In genomic region chr3:68787385-68788175, GRCm38 (mm10) we compare ENCODE assay signal across 16 mouse cellular contexts.
A peak's percentile ranks its signal among the peaks of the same experiment; 100 is the strongest.
DNase-seq lines count a peak whose midpoint lies in the region; ATAC-seq lines count a peak whose summit lies in the region.
"Had no signal": no experiment of that assay in that cellular context is flagged by ENCODE, and none has a peak within 500 bp of the region (broad histone marks: within the 10 kb centered on the region; RNA-seq: fewer than 3 reads in every experiment).

No protein-coding gene starts in this region.

- H3K4me2 ChIP-seq in midbrain, embryonic 14.5 days (ENCODE audit: low read length): no peak overlapping the region
- H3K4me2 ChIP-seq in midbrain, embryonic 11.5 days: no peak overlapping the region
- H3K4me2 ChIP-seq: embryonic facial prominence, embryonic 15.5 days; heart, embryonic 15.5 days; lung, embryonic 14.5 days; neural tube, embryonic 15.5 days had no signal

- no peak overlapping the region for H3K9ac ChIP-seq in midbrain, embryonic 14.5 days (replicated peaks; ENCODE audit: low read length)
- no peak overlapping the region for H3K9ac ChIP-seq in midbrain, embryonic 11.5 days (ENCODE audit: low read length)
- H3K9ac ChIP-seq: embryonic facial prominence, embryonic 15.5 days; heart, embryonic 15.5 days; lung, embryonic 14.5 days; neural tube, embryonic 15.5 days had no signal

- H3K9me3 ChIP-seq in midbrain, embryonic 14.5 days (ENCODE audit: control insufficient read depth, low read length): no peaks in the 10 kb centered on the region
- no peaks in the 10 kb centered on the region for H3K9me3 ChIP-seq in midbrain, embryonic 11.5 days (ENCODE audit: control insufficient read depth, low read length)
- H3K9me3 ChIP-seq in limb, embryonic 10.5 days (replicated peaks): no peaks in the 10 kb centered on the region
- H3K9me3 ChIP-seq: embryonic facial prominence, embryonic 15.5 days; heart, embryonic 15.5 days; neural tube, embryonic 15.5 days had no signal

- no peaks in the 10 kb centered on the region for H3K4me1 ChIP-seq in midbrain, embryonic 14.5 days (ENCODE audit: control insufficient read depth, insufficient read depth, low read length)
- peaks cover 2% of the 10 kb centered on the region; the same call in 1 of the 2 replicates for H3K4me1 ChIP-seq in midbrain, embryonic 11.5 days (ENCODE audit: control insufficient read depth, insufficient read depth, low read length)
- H3K4me1 ChIP-seq in limb, embryonic 10.5 days: peaks cover 27% of the 10 kb centered on the region
- H3K4me1 ChIP-seq: neural tube, embryonic 15.5 days had no signal

- peak; percentile 30 for DNase-seq in midbrain, embryonic 14.5 days
- no peak for DNase-seq in midbrain, embryonic 11.5 days (ENCODE audit: low spot score, missing footprints)
- DNase-seq in ZHBTc4 (ENCODE audit: low read depth, low spot score): peak; percentile 7
- DNase-seq in limb, embryonic 10.5 days (ENCODE audit: low spot score): no peak
- peak; percentile 44 to 53 for DNase-seq in thymus, postnatal 36 days
- DNase-seq in gastrocnemius, postnatal 25 days: no peak
- no peak for DNase-seq in cerebellum, postnatal 25 days
- DNase-seq: adrenal gland, postnatal 25 days; cerebellum, adult 9-10 months; gastrocnemius, postnatal 36 days; lung, embryonic 14.5 days; right cerebral cortex, postnatal 4 days had no signal

- 46% methylated on average over 10 of the region's 10 CpGs for WGBS in midbrain, embryonic 14.5 days
- 48% methylated on average over 10 of the region's 10 CpGs for WGBS in midbrain, embryonic 11.5 days
- WGBS in limb, embryonic 10.5 days: 26% methylated on average over 10 of the region's 10 CpGs

- H3K27ac ChIP-seq in midbrain, embryonic 14.5 days (replicated peaks; ENCODE audit: low read depth, low read length): no peak overlapping the region
- no peak overlapping the region for H3K27ac ChIP-seq in midbrain, embryonic 11.5 days (ENCODE audit: low read depth, low read length)
- 0 out of 2 replicates have a peak overlapping the region, but pooled peaks have one; percentile 28 for H3K27ac ChIP-seq in limb, embryonic 10.5 days
- H3K27ac ChIP-seq: embryonic facial prominence, embryonic 15.5 days; forebrain, embryonic 10.5 days; heart, embryonic 15.5 days; neural tube, embryonic 15.5 days had no signal

- no peak overlapping the region for H3K4me3 ChIP-seq in midbrain, embryonic 14.5 days (replicated peaks; ENCODE audit: low read depth, low read length)
- no peak overlapping the region for H3K4me3 ChIP-seq in midbrain, embryonic 11.5 days (ENCODE audit: low read depth, low read length)
- H3K4me3 ChIP-seq in limb, embryonic 10.5 days: no peak overlapping the region
- H3K4me3 ChIP-seq: embryonic facial prominence, embryonic 15.5 days; forebrain, embryonic 10.5 days; heart, embryonic 15.5 days; neural tube, embryonic 15.5 days had no signal

- no peaks in the 10 kb centered on the region for H3K36me3 ChIP-seq in midbrain, embryonic 14.5 days (ENCODE audit: control insufficient read depth, insufficient read depth, low read length)
- no peaks in the 10 kb centered on the region for H3K36me3 ChIP-seq in midbrain, embryonic 11.5 days (ENCODE audit: control insufficient read depth, insufficient read depth, low read length)
- H3K36me3 ChIP-seq in limb, embryonic 10.5 days: no peaks in the 10 kb centered on the region
- H3K36me3 ChIP-seq: embryonic facial prominence, embryonic 15.5 days; forebrain, embryonic 10.5 days; heart, embryonic 15.5 days; neural tube, embryonic 15.5 days had no signal

- no peaks in the 10 kb centered on the region for H3K27me3 ChIP-seq in midbrain, embryonic 14.5 days (ENCODE audit: control insufficient read depth, insufficient read depth, low read length)
- no peaks in the 10 kb centered on the region for H3K27me3 ChIP-seq in midbrain, embryonic 11.5 days (ENCODE audit: control insufficient read depth, insufficient read depth, low read length)
- no peaks in the 10 kb centered on the region for H3K27me3 ChIP-seq in limb, embryonic 10.5 days (ENCODE audit: low read depth, poor library complexity, severe bottlenecking)
- H3K27me3 ChIP-seq: embryonic facial prominence, embryonic 15.5 days; heart, embryonic 15.5 days; neural tube, embryonic 15.5 days had no signal

- ATAC-seq in midbrain, embryonic 14.5 days (ENCODE audit: low FRiP score, low TSS enrichment): no peak
- no peak for ATAC-seq in midbrain, embryonic 11.5 days (ENCODE audit: low FRiP score)

Comparison
In these comparisons a context has a peak if more than half of its experiments do, and no peak if none do; other contexts are left out.
1. DNase-seq: peak in midbrain, embryonic 14.5 days (single experiment), ZHBTc4 (single experiment) and thymus, postnatal 36 days (2 of 2); none in midbrain, embryonic 11.5 days (single experiment), limb, embryonic 10.5 days (single experiment), gastrocnemius, postnatal 25 days (single experiment) and cerebellum, postnatal 25 days (0 of 2).